Mouse (Mus musculus) E14TG2a.4 (cell line): ENCODE data around the gene Mmp8.

Experiments used
- CTCF ChIP-seq: conservative IDR thresholded peaks from 2 replicates; pipeline ENCODE4 v1.5.1; 2014; ENCODE audit warnings: low read length
- POU5F1 ChIP-seq: IDR thresholded peaks from 2 replicates; pipeline ENCODE4 v1.6.1; 2014; ENCODE audit warnings: low read length, borderline replicate concordance

DNA sequence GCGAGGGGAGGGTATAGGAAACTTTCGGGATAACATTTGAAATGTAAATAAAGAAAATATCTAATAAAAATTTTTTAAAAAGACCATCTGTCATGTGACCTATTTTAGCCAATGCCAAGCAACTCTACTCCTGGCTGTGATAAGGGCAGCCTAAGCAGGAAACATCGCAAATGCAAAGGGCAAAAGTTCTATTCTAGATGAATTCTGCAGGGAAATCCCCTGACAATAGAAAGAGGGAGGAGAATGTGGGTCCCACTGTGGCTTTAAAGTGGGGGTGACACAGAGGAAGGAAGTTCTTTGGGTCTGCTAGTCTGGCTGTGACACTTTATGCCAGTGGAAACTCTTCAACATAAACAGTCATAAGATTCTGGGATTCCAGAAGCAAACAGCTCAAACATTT is 4.7 kb upstream of the Mmp8 start:
- TF ChIP-seq CTCF, result no peak
- TF ChIP-seq POU5F1, result no peak
